Mouse (Mus musculus) macrophage (primary cell): ENCODE measurements around the gene Rap1gap2. TPM values are rescaled to one million over a fixed set of nuclear protein-coding genes. Genes with fewer than 3 reads are reported as not detected.

Source experiments
- H3K27ac ChIP-seq: fragments of 350-480 bp; formaldehyde crosslinking; 2 replicates; pipeline ENCODE4 v1.9.0; 2021
- H3K36me3 ChIP-seq: fragments of 350-480 bp; formaldehyde crosslinking; 2 replicates; pipeline ENCODE4 v1.9.0; 2021; ENCODE audit errors: inconsistent target
- H3K4me3 ChIP-seq: fragments of 350-480 bp; formaldehyde crosslinking; 2 replicates; pipeline ENCODE4 v1.9.0; 2021; ENCODE audit errors: inconsistent target
- H3K79me2 ChIP-seq: fragments of 350-480 bp; formaldehyde crosslinking; 2 replicates; pipeline ENCODE4 v1.9.0; 2021; ENCODE audit errors: inconsistent target
- WGBS: methylation state at CpG from one replicate; pipeline ENCODE4 v1.1.7; 2026; ENCODE audit warnings: inconsistent platforms; ENCODE audit not compliant: missing documents; 5-methylcytosine and 5-hydroxymethylcytosine counted together
- polyA plus RNA-seq: library from polyadenylated mRNA; stranded (reverse); fragments of 250-400 nt; gene quantifications from 3 replicates; pipeline ENCODE4 v1.2.4, GENCODE M21; 2018; ENCODE audit warnings: inconsistent platforms

Rap1gap2 gene
- polyA plus RNA-seq, 1 experiment from 2014 or later = 0.37 TPM

- Histone ChIP-seq H3K36me3 (no peaks in the 10 kb centered on the region), H3K4me3 (no peak overlapping the region), H3K27ac (no peak overlapping the region), H3K79me2 (no peaks in the 10 kb centered on the region)
- 92% methylated on average over 8 of the region's 8 CpGs for WGBS
These were observed 111.1 kb downstream of the Rap1gap2 start for GRCm38 (mm10) chr11:74499521-74500099.

GRCm38 (mm10) chr11:74499058-74499457, 111.7 kb downstream of the Rap1gap2 start:
- no peaks in the 10 kb centered on the region for H3K79me2 ChIP-seq
- 93% methylated on average over 3 of the region's 3 CpGs for WGBS
- H3K4me3 ChIP-seq = no peak overlapping the region
- H3K27ac ChIP-seq = no peak overlapping the region
- no peaks in the 10 kb centered on the region for H3K36me3 ChIP-seq

- Histone ChIP-seq H3K36me3 (no peaks in the 10 kb centered on the region), H3K79me2 (no peaks in the 10 kb centered on the region), H3K4me3 (no peak overlapping the region), H3K27ac (no peak overlapping the region)
- WGBS = 96% methylated on average over 3 of the region's 3 CpGs
These were observed 114.1 kb downstream of the Rap1gap2 start for GRCm38 (mm10) chr11:74496581-74496980.

- Histone ChIP-seq H3K4me3 (no peak overlapping the region), H3K36me3 (no peaks in the 10 kb centered on the region), H3K27ac (no peak overlapping the region), H3K79me2 (no peaks in the 10 kb centered on the region)
- 47% methylated on average over 8 of the region's 8 CpGs for WGBS
These were observed 116.8 kb downstream of the Rap1gap2 start for GRCm38 (mm10) chr11:74493936-74494335.

GRCm38 (mm10) chr11:74493172-74493862, 117.4 kb downstream of the Rap1gap2 start:
- Histone ChIP-seq H3K27ac (no peak overlapping the region; the same call in 1 of the 2 replicates), H3K79me2 (no peaks in the 10 kb centered on the region), H3K4me3 (no peak overlapping the region), H3K36me3 (no peaks in the 10 kb centered on the region)
- 29% methylated on average over 11 of the region's 11 CpGs for WGBS

- Histone ChIP-seq H3K4me3 (no peak overlapping the region), H3K36me3 (no peaks in the 10 kb centered on the region), H3K79me2 (no peaks in the 10 kb centered on the region), H3K27ac (no peak overlapping the region)
- WGBS = 63% methylated on average over 4 of the region's 4 CpGs
These were observed 119.6 kb downstream of the Rap1gap2 start for GRCm38 (mm10) chr11:74491130-74491529.

- Histone ChIP-seq H3K36me3 (no peaks in the 10 kb centered on the region), H3K79me2 (no peaks in the 10 kb centered on the region), H3K4me3 (no peak overlapping the region), H3K27ac (no peak overlapping the region)
- 92% methylated on average over 5 of the region's 5 CpGs for WGBS
These were observed 121.5 kb downstream of the Rap1gap2 start for GRCm38 (mm10) chr11:74489239-74489638.

GRCm38 (mm10) chr11:74487952-74488351, 122.8 kb downstream of the Rap1gap2 start:
- no peaks in the 10 kb centered on the region for H3K79me2 ChIP-seq
- H3K4me3 ChIP-seq = no peak overlapping the region
- H3K36me3 ChIP-seq = no peaks in the 10 kb centered on the region
- no peak overlapping the region for H3K27ac ChIP-seq
- WGBS = 90% methylated on average over 3 of the region's 3 CpGs

GRCm38 (mm10) chr11:74485435-74486217, 125.1 kb downstream of the Rap1gap2 start:
- 93% methylated on average over 7 of the region's 7 CpGs for WGBS
- Histone ChIP-seq H3K79me2 (no peaks in the 10 kb centered on the region), H3K27ac (no peak overlapping the region), H3K36me3 (no peaks in the 10 kb centered on the region), H3K4me3 (no peak overlapping the region)

- H3K4me3 ChIP-seq = no peak overlapping the region
- no peak overlapping the region for H3K27ac ChIP-seq
- no peaks in the 10 kb centered on the region for H3K79me2 ChIP-seq
- WGBS = 49% methylated on average over 5 of the region's 5 CpGs
- no peaks in the 10 kb centered on the region for H3K36me3 ChIP-seq
These were observed 126.8 kb downstream of the Rap1gap2 start for GRCm38 (mm10) chr11:74483871-74484270.

GRCm38 (mm10) chr11:74483153-74483817, 127.4 kb downstream of the Rap1gap2 start:
- 96% methylated on average over 6 of the region's 6 CpGs for WGBS
- no peaks in the 10 kb centered on the region for H3K36me3 ChIP-seq
- H3K79me2 ChIP-seq = no peaks in the 10 kb centered on the region
- no peak overlapping the region for H3K4me3 ChIP-seq
- H3K27ac ChIP-seq = no peak overlapping the region

GRCm38 (mm10) chr11:74481797-74482196, 128.9 kb downstream of the Rap1gap2 start:
- Histone ChIP-seq H3K36me3 (no peaks in the 10 kb centered on the region), H3K27ac (no peak overlapping the region)
- 94% methylated on average over 5 of the region's 5 CpGs for WGBS

GRCm38 (mm10) chr11:74479715-74480289, 130.9 kb downstream of the Rap1gap2 start:
- 94% methylated on average over 5 of the region's 5 CpGs for WGBS
- H3K27ac ChIP-seq = no peak overlapping the region
- no peaks in the 10 kb centered on the region for H3K36me3 ChIP-seq
- no peak overlapping the region for H3K4me3 ChIP-seq
- H3K79me2 ChIP-seq = no peaks in the 10 kb centered on the region

More at GRCm38 (mm10) chr11:74481797-74482196, 128.9 kb downstream of the Rap1gap2 start:
- no peak overlapping the region for H3K4me3 ChIP-seq
- H3K79me2 ChIP-seq = no peaks in the 10 kb centered on the region

- H3K27ac ChIP-seq = no peak overlapping the region
- no peaks in the 10 kb centered on the region for H3K79me2 ChIP-seq
- H3K4me3 ChIP-seq = no peak overlapping the region
- no peaks in the 10 kb centered on the region for H3K36me3 ChIP-seq
- 90% methylated on average over 1 of the region's 2 CpGs for WGBS
These were observed 131.8 kb downstream of the Rap1gap2 start for GRCm38 (mm10) chr11:74478877-74479276.
